10 mouse cellular contexts compared by ENCODE assay signal in the genomic region with DNA sequence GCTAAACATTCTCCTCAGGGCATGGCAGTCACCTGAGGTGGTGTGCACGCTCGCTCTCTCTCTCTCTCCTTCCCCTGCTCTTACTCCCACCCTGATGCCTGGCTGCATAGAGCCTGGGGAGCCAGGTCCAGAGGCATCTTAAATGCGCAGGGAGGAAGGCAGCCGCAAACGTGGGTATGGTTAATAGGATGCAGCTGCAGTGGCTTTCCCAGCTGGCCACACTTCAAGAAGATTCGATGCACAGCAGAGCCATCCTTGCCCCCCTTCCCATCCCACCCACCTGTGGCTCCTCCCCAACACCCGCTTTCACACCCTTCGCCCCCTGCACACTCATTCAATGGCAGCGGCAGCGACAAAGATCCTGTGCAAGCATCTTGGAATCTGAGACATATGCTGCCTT.
DNase-seq lines count a peak whose midpoint lies in the region; ATAC-seq and TF ChIP-seq lines count a peak whose summit lies in the region.
"Had no signal": no experiment of that assay in that cellular context is flagged by ENCODE, and none has a peak within 500 bp of the region (broad histone marks: within the 10 kb centered on the region; RNA-seq: fewer than 3 reads in every experiment).

No protein-coding gene starts in this region.

- H3K36me3 ChIP-seq in midbrain, embryonic 10.5 days = no peaks in the 10 kb centered on the region
- H3K36me3 ChIP-seq in midbrain, embryonic 11.5 days (ENCODE audit: control insufficient read depth, insufficient read depth, low read length) = no peaks in the 10 kb centered on the region
- H3K36me3 ChIP-seq in forebrain, embryonic 14.5 days (ENCODE audit: control insufficient read depth, insufficient read depth, low read length) = no peaks in the 10 kb centered on the region
- no peaks in the 10 kb centered on the region for H3K36me3 ChIP-seq in limb, embryonic 13.5 days

- no peak overlapping the region for H3K4me3 ChIP-seq in midbrain, embryonic 10.5 days
- no peak overlapping the region for H3K4me3 ChIP-seq in midbrain, embryonic 11.5 days (ENCODE audit: low read depth, low read length)
- H3K4me3 ChIP-seq in forebrain, embryonic 14.5 days (ENCODE audit: low read depth, low read length) = no peak overlapping the region
- H3K4me3 ChIP-seq in limb, embryonic 13.5 days = no peak overlapping the region
- no peak overlapping the region for H3K4me3 ChIP-seq in layer of hippocampus, adult 2 months

- H3K27me3 ChIP-seq in midbrain, embryonic 10.5 days (ENCODE audit: low read depth, poor library complexity, severe bottlenecking) = no peaks in the 10 kb centered on the region
- H3K27me3 ChIP-seq in midbrain, embryonic 11.5 days (ENCODE audit: control insufficient read depth, insufficient read depth, low read length) = no peaks in the 10 kb centered on the region
- no peaks in the 10 kb centered on the region for H3K27me3 ChIP-seq in forebrain, embryonic 14.5 days (replicated peaks; ENCODE audit: control insufficient read depth, insufficient read depth, low read length)
- H3K27me3 ChIP-seq in limb, embryonic 13.5 days = peaks cover 20% of the 10 kb centered on the region

- no peak overlapping the region for H3K9ac ChIP-seq in midbrain, embryonic 11.5 days (ENCODE audit: low read length)
- H3K9ac ChIP-seq in forebrain, embryonic 14.5 days (ENCODE audit: low read length) = peak overlapping the region; percentile 10; the same call in 1 of the 2 replicates
- no peak overlapping the region for H3K9ac ChIP-seq in limb, embryonic 13.5 days

- peak overlapping the region; percentile 59; the same call in 1 of the 2 replicates for H3K27ac ChIP-seq in midbrain, embryonic 10.5 days (replicated peaks)
- H3K27ac ChIP-seq in midbrain, embryonic 11.5 days (ENCODE audit: low read depth, low read length) = no peak overlapping the region
- peak overlapping the region; percentile 6; the same call in 1 of the 2 replicates for H3K27ac ChIP-seq in forebrain, embryonic 14.5 days (ENCODE audit: low read depth, low read length)
- H3K27ac ChIP-seq in limb, embryonic 13.5 days = no peak overlapping the region
- no peak overlapping the region for H3K27ac ChIP-seq in layer of hippocampus, adult 2 months

- no peak for TF ChIP-seq CTCF in layer of hippocampus, adult 2 months (conservative IDR thresholded peaks at IDR 0.05)

- DNase-seq in midbrain, embryonic 10.5 days (ENCODE audit: low spot score) = no peak
- no peak for DNase-seq in midbrain, embryonic 11.5 days (ENCODE audit: low spot score, missing footprints)
- DNase-seq in forebrain, embryonic 14.5 days (ENCODE audit: low spot score) = peak; percentile 47
- DNase-seq in thymus, postnatal 10 days (ENCODE audit: low spot score in 2 of 2) = peak; percentile 22 to 26
- no peak for DNase-seq in left cerebral cortex, adult 8-10 months (ENCODE audit: low spot score in 2 of 2)
- DNase-seq in layer of hippocampus, adult 2 months (ENCODE audit: low spot score in 2 of 2) = no peak
- no peak for DNase-seq in frontal cortex, postnatal 14 days (ENCODE audit: low spot score in 2 of 2)
- DNase-seq: adrenal gland, postnatal 14 days; cerebellum, postnatal 14 days had no signal

- ATAC-seq in midbrain, embryonic 11.5 days (ENCODE audit: low FRiP score) = no peak
- peak; percentile 70 for ATAC-seq in forebrain, embryonic 14.5 days
- ATAC-seq in limb, embryonic 13.5 days (ENCODE audit: low FRiP score, low read depth) = 0 out of 2 replicates have a peak, but pooled peaks have one; percentile 37

- H3K9me3 ChIP-seq in midbrain, embryonic 10.5 days (replicated peaks) = no peaks in the 10 kb centered on the region
- H3K9me3 ChIP-seq in midbrain, embryonic 11.5 days (ENCODE audit: control insufficient read depth, low read length) = no peaks in the 10 kb centered on the region
- no peaks in the 10 kb centered on the region for H3K9me3 ChIP-seq in forebrain, embryonic 14.5 days (replicated peaks; ENCODE audit: control insufficient read depth, low read length)
- H3K9me3 ChIP-seq in limb, embryonic 13.5 days = no peaks in the 10 kb centered on the region

- 39% methylated on average over 10 of the region's 10 CpGs for WGBS in midbrain, embryonic 10.5 days
- 36% methylated on average over 10 of the region's 10 CpGs for WGBS in midbrain, embryonic 11.5 days
- 33% methylated on average over 10 of the region's 10 CpGs for WGBS in forebrain, embryonic 14.5 days
- WGBS in limb, embryonic 13.5 days = 16% methylated on average over 10 of the region's 10 CpGs

- H3K4me1 ChIP-seq in midbrain, embryonic 10.5 days = peaks cover 45% of the 10 kb centered on the region
- H3K4me1 ChIP-seq in midbrain, embryonic 11.5 days (ENCODE audit: control insufficient read depth, insufficient read depth, low read length) = peaks cover 14% of the 10 kb centered on the region
- H3K4me1 ChIP-seq in forebrain, embryonic 14.5 days (ENCODE audit: control insufficient read depth, insufficient read depth, low read length) = peaks cover 13% of the 10 kb centered on the region
- peaks cover 52% of the 10 kb centered on the region for H3K4me1 ChIP-seq in limb, embryonic 13.5 days

- H3K4me2 ChIP-seq in midbrain, embryonic 11.5 days = no peak overlapping the region
- no peak overlapping the region for H3K4me2 ChIP-seq in forebrain, embryonic 14.5 days (ENCODE audit: low read length)
- H3K4me2 ChIP-seq in limb, embryonic 13.5 days (replicated peaks) = no peak overlapping the region; the same call in 1 of the 2 replicates

Comparison
In these comparisons a context has a peak if more than half of its experiments do, and no peak if none do; other contexts are left out.
1. H3K27ac ChIP-seq: peak in midbrain, embryonic 10.5 days (single experiment) and forebrain, embryonic 14.5 days (single experiment); none in midbrain, embryonic 11.5 days (single experiment), limb, embryonic 13.5 days (single experiment) and layer of hippocampus, adult 2 months (single experiment).
2. DNase-seq: peak in forebrain, embryonic 14.5 days (single experiment) and thymus, postnatal 10 days (2 of 2); none in midbrain, embryonic 10.5 days (single experiment), midbrain, embryonic 11.5 days (single experiment), left cerebral cortex, adult 8-10 months (0 of 2), layer of hippocampus, adult 2 months (0 of 2) and frontal cortex, postnatal 14 days (0 of 2).